Mouse (Mus musculus): ENCODE data around the gene 1810009A15Rik. TPM values are rescaled to one million over a fixed set of nuclear protein-coding genes. Genes with fewer than 3 reads are reported as not detected.
"Not testable (repeated sequence)": the region's sequence is repeated elsewhere in the genome, so short reads cannot be mapped to it uniquely, and the experiment has no call there.

The 1810009A15Rik gene
- polyA plus RNA-seq, 1 experiment: 6.6 TPM

- Histone ChIP-seq H3K27me3 (ENCODE audit: control insufficient read depth) (no peaks in the 10 kb centered on the region), H3K4me3 (replicated peaks) (peak overlapping the region; percentile 72), H3K9me3 (ENCODE audit: control insufficient read depth, low read length) (no peaks in the 10 kb centered on the region), H3K36me3 (ENCODE audit: control insufficient read depth) (peaks cover 20% of the 10 kb centered on the region), H3K4me1 (ENCODE audit: control insufficient read depth) (peaks cover 57% of the 10 kb centered on the region)
- TF ChIP-seq TAL1 (IDR thresholded peaks at IDR 0.05; ENCODE audit: low read length) (peak; percentile 30; the same call in 1 of the 3 replicates), GATA1 (IDR thresholded peaks at IDR 0.05; ENCODE audit: low read length) (peak; percentile 68)
These were observed 829 bp upstream of the 1810009A15Rik start for GRCm38 (mm10) chr19:8887585-8888463.

- peaks cover 81% of the 10 kb centered on the region for H3K4me1 ChIP-seq (ENCODE audit: control insufficient read depth)
- H3K9me3 ChIP-seq (ENCODE audit: control insufficient read depth, low read length): peaks cover 3% of the 10 kb centered on the region; the same call in 1 of the 2 replicates
- TF ChIP-seq GATA1 (IDR thresholded peaks at IDR 0.05; ENCODE audit: low read length) (no peak), TAL1 (IDR thresholded peaks at IDR 0.05; ENCODE audit: low read length) (no peak)
- H3K27me3 ChIP-seq (ENCODE audit: control insufficient read depth): no peaks in the 10 kb centered on the region
- H3K4me3 ChIP-seq (replicated peaks): peak within 1 kb of the TSS; percentile 85
- H3K36me3 ChIP-seq (ENCODE audit: control insufficient read depth): peaks cover 53% of the 10 kb centered on the region
These were observed 4.4 kb downstream of the 1810009A15Rik start, which contains the start of gene Ints5 for GRCm38 (mm10) chr19:8892829-8893766. Gene Ints5, plus strand, starts transcription at chr19:8893005.

GRCm38 (mm10) chr19:8895397-8895960, 6.8 kb downstream of the 1810009A15Rik start:
- Histone ChIP-seq H3K9me3 (ENCODE audit: control insufficient read depth, low read length) (peaks cover 3% of the 10 kb centered on the region; the same call in 1 of the 2 replicates), H3K4me1 (ENCODE audit: control insufficient read depth) (peaks cover 84% of the 10 kb centered on the region), H3K4me3 (replicated peaks) (no peak overlapping the region), H3K36me3 (ENCODE audit: control insufficient read depth) (peaks cover 56% of the 10 kb centered on the region), H3K27me3 (ENCODE audit: control insufficient read depth) (no peaks in the 10 kb centered on the region)
- TF ChIP-seq TAL1 (IDR thresholded peaks at IDR 0.05; ENCODE audit: low read length) (no peak), GATA1 (IDR thresholded peaks at IDR 0.05; ENCODE audit: low read length) (no peak)

- Histone ChIP-seq H3K4me1 (ENCODE audit: control insufficient read depth) (peaks cover 81% of the 10 kb centered on the region), H3K36me3 (ENCODE audit: control insufficient read depth) (peaks cover 56% of the 10 kb centered on the region)
- H3K9me3 ChIP-seq (ENCODE audit: control insufficient read depth, low read length); H3K27me3 ChIP-seq (ENCODE audit: control insufficient read depth); H3K4me3 ChIP-seq (replicated peaks): not testable (repeated sequence)
These were observed 7.6 kb downstream of the 1810009A15Rik start for GRCm38 (mm10) chr19:8896231-8896630.

- H3K27me3 ChIP-seq (ENCODE audit: control insufficient read depth); H3K9me3 ChIP-seq (ENCODE audit: control insufficient read depth, low read length): not testable (repeated sequence)
- H3K4me3 ChIP-seq (replicated peaks): peak overlapping the region; percentile 70
- H3K36me3 ChIP-seq (ENCODE audit: control insufficient read depth): peaks cover 61% of the 10 kb centered on the region
- H3K4me1 ChIP-seq (ENCODE audit: control insufficient read depth): peaks cover 74% of the 10 kb centered on the region
These were observed 8.7 kb downstream of the 1810009A15Rik start for GRCm38 (mm10) chr19:8897211-8897864.

DNA sequence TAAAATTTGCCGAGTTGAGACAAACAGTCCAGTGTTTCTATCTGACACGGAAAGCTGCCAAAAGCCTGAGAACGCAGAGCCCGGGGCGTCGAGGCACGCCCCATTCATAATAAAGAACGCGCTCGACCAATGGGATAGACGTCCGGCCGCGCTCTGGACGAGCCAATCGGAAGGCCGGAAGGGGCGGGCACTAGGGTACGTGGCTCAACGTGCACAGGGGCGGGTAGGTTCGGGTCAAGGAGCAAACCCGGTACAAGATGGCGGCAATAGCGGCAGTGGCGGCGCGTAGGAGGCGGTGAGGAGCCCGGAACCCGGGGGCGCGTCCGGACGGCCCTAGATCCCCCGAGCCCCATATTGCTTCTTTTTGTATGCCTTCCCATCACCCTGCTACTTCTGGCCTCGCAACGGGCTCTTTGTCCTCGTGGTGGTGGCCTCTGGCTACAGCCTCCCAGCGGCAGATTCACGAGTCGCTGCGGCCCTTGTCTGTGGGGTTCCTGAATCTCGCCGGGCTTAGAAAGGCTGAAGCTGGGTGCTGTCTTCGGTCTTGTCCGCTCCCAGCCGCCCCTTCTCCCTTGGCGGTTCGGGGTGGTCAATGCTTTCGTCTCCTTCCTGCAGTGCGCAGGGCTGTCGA, 9.3 kb downstream of the 1810009A15Rik start, which contains the start of gene Ganab:
TSS of gene Ganab (plus strand) at position 207 of the 631 bp plus-strand sequence.
- H3K4me3 ChIP-seq (replicated peaks): peak within 1 kb of the TSS; percentile 70
- no peaks in the 10 kb centered on the region for H3K27me3 ChIP-seq (ENCODE audit: control insufficient read depth)
- H3K9me3 ChIP-seq (ENCODE audit: control insufficient read depth, low read length): peaks cover 3% of the 10 kb centered on the region; the same call in 1 of the 2 replicates
- H3K4me1 ChIP-seq (ENCODE audit: control insufficient read depth): peaks cover 70% of the 10 kb centered on the region
- TF ChIP-seq TAL1 (IDR thresholded peaks at IDR 0.05; ENCODE audit: low read length): no peak
- no peak for TF ChIP-seq GATA1 (IDR thresholded peaks at IDR 0.05; ENCODE audit: low read length)
- H3K36me3 ChIP-seq (ENCODE audit: control insufficient read depth): peaks cover 68% of the 10 kb centered on the region

DNA sequence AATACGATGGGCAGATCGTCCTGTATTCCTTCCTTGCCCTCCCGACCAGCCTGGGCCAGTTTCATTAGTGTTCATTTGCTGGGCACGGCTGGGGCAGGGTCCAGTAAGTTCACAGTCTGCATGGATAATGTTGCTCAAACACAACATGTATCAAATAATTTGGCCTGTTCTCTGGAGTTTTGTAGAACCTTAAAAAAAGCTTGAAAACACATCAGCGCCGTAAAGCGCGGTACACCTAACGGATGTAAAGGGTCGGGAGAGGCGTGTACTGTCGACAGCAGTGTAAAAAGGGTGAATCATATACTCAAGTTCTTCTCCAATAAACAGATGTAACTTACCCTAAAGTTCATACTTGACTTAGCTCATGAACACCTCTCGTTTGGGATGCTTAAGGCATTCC, 9.9 kb downstream of the 1810009A15Rik start:
- Histone ChIP-seq H3K36me3 (ENCODE audit: control insufficient read depth) (peaks cover 74% of the 10 kb centered on the region), H3K4me1 (ENCODE audit: control insufficient read depth) (peaks cover 65% of the 10 kb centered on the region)

GRCm38 (mm10) chr19:8899079-8899478, 10.4 kb downstream of the 1810009A15Rik start:
- peaks cover 3% of the 10 kb centered on the region; the same call in 1 of the 2 replicates for H3K9me3 ChIP-seq (ENCODE audit: control insufficient read depth, low read length)
- H3K27me3 ChIP-seq (ENCODE audit: control insufficient read depth): no peaks in the 10 kb centered on the region
- TF ChIP-seq GATA1 (IDR thresholded peaks at IDR 0.05; ENCODE audit: low read length) (no peak), TAL1 (IDR thresholded peaks at IDR 0.05; ENCODE audit: low read length) (no peak)
- H3K4me3 ChIP-seq (replicated peaks): peak overlapping the region; percentile 70
- peaks cover 78% of the 10 kb centered on the region for H3K36me3 ChIP-seq (ENCODE audit: control insufficient read depth)
- peaks cover 60% of the 10 kb centered on the region for H3K4me1 ChIP-seq (ENCODE audit: control insufficient read depth)

More for the DNA sequence above, 9.9 kb downstream of the 1810009A15Rik start:
- H3K9me3 ChIP-seq (ENCODE audit: control insufficient read depth, low read length): peaks cover 3% of the 10 kb centered on the region; the same call in 1 of the 2 replicates
- TF ChIP-seq GATA1 (IDR thresholded peaks at IDR 0.05; ENCODE audit: low read length): no peak
- TF ChIP-seq TAL1 (IDR thresholded peaks at IDR 0.05; ENCODE audit: low read length): no peak
- no peaks in the 10 kb centered on the region for H3K27me3 ChIP-seq (ENCODE audit: control insufficient read depth)
- peak overlapping the region; percentile 70 for H3K4me3 ChIP-seq (replicated peaks)
